Mouse (Mus musculus): ENCODE measurements around the gene Ttc33. TPM values are rescaled to one million over a fixed set of nuclear protein-coding genes. Genes with fewer than 3 reads are reported as not detected.

Gene Ttc33
- 10 to 100 TPM; 32.7 to 35.4 TPM for total RNA-seq (2021)
- long read RNA-seq, experiment 1, transcript Ttc33-203 (5 exons, 1,671 nt) = minor isoform, 5 of 37 reads
- long read RNA-seq, experiment 1, transcript Ttc33-201 (5 exons, 1,832 nt) = major isoform, 22 of 37 reads
- long read RNA-seq, experiment 1, partial matches to known transcripts = 4 of 37 reads
- long read RNA-seq, experiment 1, other reads (novel, unspliced or antisense) = 4 of 37 reads
- long read RNA-seq, experiment 2, transcript Ttc33-201 (5 exons, 1,832 nt) = major isoform, 11 of 19 reads
- long read RNA-seq, experiment 2, partial matches to known transcripts = 2 of 19 reads
- long read RNA-seq, experiment 2, other reads (novel, unspliced or antisense) = 1 of 19 reads

DNA sequence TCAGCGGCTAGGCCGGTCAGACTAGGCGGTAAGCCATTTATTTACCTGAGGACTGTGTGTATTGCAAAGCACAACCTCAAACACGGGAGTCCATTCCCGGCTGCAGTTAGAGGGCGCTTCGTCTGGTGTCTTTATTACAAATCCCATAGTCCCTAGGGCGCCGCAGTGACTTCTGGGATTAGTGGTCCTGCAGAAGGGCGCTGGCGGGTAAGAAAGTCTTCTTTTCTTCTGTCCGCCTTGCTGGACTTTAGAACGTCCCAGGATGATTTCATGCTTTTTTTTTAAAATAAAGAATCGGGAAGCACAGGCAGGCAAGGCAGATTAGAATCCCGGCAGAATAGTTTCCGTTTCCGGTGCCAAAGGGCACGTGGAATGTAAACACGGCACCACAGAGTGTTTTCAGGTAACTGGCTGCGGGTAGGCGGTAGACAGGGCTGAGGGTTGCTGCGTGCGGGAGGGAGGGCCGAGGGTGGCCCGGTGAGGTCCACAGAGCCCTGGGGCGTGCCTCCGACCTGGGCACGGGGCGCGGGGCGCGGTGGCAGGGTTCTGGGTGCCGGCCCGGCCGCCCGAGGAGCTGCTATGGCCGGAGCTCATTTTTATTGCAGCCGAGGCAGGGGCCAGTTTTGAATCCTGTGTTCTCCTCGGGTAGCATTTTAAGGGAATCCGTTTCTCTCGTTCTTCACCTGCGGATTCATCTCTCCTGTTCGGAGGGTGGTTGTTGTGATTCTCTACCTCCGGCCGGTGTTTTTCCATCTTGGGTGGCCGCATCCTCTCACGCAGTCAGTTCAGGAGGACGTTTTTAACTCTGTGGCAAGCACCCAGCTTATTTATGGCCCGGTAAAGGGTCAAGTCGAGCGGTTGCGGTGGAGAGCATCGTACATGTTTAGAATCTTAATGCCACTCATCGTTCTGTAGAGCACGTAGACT, at the start of gene Ttc33:
Gene Ttc33, plus strand, starts transcription at position 160 of the 927 bp plus-strand sequence.
- DNase-seq = peak; percentile 87

DNA sequence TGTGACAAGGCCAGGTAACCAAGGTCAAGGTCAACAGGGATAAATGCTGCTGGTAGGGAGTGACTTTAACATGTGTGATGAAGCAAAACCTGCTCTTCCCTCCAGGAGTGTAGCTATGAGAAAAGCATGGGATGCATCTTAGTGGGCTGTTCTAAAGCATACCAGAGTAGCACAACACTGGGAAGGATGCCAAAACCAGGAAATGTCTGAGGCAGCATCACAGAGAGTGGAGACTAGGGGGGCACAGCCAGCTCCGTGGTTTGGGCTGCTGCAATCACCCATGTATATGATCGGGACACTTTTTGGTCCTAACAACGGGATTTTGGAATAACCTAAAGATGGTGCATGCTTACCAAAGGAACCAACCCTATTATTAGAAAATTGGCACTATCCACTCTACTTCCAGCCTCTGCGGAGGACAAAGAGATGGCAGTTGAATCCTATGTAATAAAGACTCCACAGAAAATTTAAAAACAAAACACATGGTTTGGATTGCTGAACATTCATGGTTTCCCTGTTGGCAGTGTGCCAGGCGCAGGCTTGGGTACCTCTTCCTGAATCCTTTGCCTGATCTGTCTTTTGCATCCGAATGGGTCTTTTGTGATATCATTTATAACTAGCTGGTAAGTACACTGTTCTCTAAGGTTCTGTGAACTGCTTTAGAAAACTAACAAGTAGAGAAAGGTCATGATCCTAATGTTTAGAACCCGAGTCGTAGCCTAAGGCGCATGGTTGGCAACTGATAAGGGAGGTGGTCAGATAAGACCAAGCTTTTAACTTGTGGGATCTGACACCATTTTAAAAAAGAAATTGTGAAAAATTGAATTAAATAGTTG, 47.1 kb upstream of the Ttc33 start:
- no peak for DNase-seq

DNA sequence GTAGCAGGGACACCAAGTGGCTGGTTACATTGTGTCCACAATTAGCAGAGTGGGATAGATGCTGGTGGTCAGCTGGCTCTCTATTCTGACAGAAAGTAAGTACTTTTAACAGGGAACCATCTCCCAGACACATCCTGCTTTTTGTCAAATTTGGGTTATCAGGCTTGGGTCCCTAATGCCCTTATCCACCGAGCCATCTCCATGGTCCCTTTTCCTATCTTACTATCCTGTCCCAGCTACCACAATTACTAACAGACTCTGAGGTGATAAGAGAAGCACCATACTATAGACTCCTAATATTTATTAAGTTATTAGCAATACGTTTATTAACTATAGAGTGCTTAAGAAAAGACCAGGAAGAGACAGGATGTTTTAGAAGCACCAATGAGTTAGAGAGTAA, 46.0 kb upstream of the Ttc33 start:
- no peak for DNase-seq

DNA sequence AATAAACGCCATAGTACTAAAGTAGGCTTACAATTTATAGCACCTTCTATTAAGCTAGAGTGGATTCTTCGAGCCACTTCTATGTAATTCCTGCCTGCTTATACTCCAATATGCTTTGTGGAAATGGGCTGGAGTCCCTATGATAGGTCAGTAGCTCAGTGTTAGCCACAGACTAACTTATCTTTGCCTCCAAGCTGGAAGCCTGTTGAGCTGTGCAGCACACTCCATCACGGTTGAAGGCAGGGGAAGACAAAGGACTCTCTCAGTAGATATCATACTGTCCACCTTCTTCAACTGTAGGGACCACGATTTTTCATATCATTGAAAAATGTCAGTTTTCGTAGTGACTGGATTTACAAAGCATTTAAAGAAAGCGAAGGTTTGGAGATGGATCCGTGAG, 45.5 kb upstream of the Ttc33 start:
- DNase-seq = no peak

DNA sequence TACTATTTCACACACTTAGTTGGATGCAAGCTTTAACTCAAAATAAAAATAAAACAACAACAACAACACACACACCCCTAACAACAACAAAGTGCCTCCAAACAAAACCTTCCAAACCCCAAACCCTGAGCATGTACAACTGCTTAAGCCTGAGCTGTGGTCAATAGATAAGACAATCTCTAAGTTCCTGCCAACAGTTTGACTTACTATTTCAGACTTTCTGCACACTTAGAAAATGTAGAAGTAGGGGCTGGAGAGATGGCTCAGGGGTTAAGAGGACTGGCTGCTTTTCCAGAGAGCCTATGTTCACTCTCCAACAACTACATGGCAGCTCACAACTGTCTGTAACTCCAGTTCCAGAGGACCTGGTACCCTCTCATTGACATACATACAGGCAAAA, 45.0 kb upstream of the Ttc33 start:
- DNase-seq = no peak

DNA sequence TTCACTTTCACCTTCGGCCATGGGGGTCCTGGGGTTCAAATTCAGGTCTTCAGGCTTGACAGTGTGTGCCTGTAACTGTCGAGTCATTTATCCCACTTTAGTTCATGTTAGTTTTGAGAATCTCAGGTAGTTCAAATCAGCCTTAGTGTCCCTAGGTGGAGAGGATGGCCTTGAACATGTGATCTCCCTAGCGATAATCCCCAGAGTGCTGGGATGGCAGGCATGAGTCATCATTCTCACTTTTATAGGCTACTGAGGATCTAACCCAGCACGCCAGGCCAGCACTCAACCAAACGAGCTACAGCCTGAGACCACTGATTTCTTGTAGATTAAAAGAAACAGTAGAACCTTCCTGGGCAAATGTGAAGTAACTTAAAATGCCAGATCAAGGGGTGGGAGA, 43.3 kb upstream of the Ttc33 start:
- no peak for DNase-seq

DNA sequence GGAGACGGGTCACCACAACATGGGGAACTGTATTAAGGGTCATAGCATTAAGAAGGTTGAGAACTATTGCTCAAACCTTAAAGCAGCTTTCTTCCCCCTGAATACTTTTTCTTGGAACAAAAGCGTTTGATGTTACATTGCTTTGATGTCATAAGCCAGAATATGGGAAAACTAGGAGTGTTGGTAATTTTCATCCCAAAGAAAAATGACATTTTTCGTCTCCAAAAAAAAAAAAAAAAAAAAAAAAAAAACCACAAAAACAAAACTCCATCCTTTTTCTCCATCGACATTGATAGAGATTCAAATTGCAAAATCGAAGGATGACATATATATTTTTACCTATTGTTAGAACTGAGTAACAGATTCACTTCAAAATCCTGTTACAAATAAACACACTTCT, 42.6 kb upstream of the Ttc33 start:
- no peak for DNase-seq

DNA sequence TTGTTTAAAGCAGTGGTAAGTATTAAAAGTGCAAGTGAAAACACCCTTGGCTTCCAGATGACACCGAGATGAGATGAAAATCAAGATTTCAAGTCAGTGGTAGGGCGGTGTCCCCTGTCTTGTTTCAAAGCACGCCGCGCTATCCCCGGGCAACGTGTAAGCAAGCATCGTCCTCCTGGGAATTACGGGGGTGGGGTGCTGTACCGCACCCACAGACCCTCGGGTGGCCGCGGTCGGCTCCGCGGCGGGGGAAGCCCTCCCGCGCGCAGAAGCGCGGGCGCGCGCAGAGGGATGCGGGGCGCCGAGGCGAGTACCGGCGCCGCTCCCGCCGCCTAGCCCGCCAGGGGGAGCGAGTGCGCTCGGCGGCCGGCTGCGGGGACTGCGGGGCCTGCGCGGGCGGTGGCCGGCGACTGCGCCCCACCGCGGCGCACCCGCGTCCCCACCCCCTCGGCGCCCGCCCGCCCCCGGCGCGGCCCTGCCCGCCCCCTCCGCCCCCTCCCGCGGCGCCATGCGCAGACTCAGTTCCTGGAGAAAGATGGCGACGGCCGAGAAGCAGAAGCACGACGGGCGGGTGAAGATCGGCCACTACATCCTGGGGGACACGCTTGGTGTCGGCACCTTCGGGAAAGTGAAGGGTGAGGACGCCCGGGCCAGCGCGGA, 41.8 kb upstream of the Ttc33 start, which contains the start of gene Prkaa1:
Gene Prkaa1, plus strand, starts transcription at position 501 of the 660 bp plus-strand sequence.
- DNase-seq = peak; percentile 87

DNA sequence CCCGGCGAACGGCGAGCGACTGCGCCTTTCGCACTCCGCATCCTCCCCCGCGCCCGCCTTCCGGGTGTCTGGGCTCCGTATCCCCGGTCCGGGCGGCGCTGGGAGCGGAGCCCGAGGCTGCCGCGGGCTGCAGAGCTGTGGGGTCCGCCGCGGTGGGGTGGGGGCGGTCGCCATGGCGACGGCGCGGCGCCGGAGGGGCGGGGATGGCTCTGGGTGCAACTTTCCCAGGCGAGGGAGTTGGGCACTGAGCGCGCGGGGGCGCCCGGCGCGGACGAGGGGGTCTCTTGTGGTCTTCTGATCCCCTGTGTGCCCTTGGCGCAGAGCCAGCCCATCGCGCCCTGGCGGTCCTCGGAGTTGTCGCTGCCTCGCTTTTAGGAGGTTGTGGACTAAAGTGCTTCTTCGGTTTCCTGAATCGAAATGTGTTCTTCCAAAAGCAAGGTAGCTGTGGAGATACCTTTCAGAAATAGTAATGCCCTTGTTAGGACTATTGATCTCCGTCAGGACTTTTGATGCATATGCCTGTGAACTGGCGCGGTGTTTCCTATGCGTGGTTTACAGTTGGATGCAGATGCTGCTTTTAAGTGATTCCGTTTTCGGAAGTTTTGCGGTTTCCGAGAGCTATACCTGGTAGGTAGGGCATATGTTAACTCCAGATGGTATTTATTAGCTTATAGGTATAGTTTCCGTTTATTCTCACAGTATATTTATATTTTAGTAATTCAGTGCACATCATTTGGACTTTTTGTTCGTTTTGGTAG, 41.1 kb upstream of the Ttc33 start:
- DNase-seq = peak; percentile 82

DNA sequence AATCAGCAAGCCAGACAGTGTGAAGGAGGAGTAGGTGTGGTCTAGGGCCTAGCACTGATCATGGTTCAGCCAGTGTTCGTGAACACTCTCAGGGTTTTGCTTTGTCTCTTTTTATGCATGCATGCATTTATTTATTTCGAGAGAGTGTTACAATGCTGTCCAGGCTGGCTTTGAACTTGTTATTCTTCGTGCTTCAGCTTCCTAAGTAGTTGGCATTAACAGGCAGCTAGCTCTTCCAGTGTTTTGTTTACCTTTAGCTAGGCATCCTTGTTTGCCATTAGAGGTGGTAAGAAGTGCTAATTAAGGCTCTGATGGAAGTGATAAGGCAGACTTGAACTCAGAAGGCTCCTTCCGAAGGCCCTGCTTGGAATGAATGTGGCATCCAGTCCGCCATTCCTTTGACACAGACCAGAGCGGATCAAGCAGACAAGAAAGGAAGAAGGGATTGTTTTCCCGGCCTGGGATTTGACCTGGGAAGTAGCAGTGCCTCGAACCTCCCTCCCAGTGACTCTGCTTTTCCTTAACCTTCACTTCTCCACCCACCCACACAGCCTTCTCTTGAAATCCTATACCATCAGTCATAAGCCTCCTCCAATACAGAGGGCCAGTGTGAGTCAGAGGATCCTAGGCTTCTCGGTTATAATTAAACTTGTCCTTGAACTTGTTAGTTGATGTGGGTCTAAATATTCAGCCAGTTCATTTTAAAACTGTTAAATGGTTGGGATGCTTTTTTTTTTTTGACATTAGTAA, 40.0 kb upstream of the Ttc33 start:
- DNase-seq = no peak

DNA sequence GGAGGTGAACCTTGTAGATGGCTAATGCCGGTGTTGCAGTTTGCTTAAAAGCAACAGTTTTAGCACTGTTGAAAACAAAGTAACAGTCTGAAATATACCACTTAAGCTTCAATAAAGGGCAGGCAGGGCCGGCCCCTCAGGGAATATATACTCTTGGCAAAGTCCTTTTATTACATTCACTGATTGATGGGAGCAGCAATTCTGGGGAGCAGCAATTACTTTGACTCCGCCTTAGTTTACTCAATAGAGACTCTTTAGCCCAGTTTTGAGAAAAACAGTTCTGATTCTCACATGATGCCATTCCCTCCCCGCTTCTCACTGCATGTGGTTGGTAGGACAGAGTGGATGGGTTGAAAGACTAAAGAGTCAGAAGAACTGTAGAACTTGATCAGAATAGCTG, 36.1 kb upstream of the Ttc33 start:
- DNase-seq = peak; percentile 47

DNA sequence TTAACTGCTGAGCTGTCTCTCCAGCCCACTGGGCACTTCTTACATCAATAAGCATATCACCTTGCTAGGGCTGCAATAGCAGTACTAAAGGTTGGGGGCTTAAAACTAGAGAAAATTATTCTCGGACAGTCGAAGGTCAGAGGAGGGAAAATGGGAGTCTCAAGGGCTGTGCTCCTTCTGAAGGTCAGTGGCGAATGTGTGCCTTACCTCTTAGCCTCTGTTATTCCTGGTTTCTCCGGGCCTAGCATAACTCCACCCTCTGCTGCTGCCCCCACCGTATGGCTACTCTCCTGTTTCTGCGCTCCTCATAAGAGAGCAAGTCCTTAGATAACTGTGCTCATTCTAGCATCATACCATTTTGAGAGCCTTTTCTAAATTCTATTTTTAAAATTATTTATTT, 33.2 kb upstream of the Ttc33 start:
- DNase-seq = no peak

DNA sequence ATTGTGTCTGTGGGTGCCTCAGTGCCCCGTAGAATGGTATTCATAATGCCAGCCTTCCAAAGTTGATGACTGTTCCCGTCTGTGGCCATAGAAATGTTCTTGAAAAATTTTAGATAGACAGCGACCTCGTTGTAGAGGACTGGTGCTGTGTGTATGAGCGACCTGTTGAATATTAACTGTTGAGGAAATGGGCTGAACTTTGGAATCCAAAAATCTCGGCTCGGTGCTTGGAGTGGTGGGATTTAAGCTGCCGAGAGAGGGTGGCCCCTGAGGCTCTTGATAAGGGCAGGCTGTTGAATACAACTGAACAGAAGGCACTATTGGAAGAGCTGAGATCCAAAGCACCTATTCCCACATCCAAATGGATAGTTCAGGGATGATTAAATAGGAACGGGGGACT, 30.7 kb upstream of the Ttc33 start:
- no peak for DNase-seq

DNA sequence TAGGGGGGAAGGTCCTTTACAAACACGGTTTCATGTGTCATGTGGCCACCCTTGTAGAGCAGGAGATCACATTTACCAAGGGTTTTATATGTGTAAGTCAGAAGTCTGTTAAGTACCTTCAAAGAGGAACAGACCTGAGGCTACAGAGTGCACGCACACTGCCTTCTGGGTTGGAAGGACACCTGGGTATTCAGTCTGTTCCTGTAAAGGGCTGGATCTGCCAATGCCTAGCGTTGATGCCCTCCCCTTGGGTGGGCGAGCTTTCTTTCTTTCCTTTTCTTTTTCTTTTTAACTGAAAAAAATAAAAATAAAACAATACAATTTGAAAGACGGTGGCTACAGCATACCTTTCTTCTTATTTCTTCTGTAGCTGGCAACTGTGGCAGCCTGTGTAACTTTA, 30.2 kb upstream of the Ttc33 start:
- DNase-seq = no peak

DNA sequence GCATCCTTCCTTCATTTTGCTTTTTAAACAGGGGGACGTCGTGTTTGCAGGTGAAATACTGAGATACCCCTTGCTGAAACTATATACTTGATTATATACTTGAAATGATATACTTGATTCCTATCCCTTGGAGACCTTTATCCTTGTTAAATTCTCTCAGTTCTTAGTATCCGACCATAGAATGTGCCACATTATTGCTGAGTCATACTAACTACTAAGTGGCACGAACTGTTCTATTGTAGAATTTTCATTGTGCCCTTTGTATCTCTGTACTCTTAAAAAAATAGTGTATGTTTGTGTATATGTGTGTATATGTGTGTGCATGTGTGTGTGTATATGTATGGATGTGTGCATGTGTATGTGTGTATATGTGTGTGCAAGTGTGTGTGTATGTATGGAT, 29.0 kb upstream of the Ttc33 start:
- DNase-seq = no peak

DNA sequence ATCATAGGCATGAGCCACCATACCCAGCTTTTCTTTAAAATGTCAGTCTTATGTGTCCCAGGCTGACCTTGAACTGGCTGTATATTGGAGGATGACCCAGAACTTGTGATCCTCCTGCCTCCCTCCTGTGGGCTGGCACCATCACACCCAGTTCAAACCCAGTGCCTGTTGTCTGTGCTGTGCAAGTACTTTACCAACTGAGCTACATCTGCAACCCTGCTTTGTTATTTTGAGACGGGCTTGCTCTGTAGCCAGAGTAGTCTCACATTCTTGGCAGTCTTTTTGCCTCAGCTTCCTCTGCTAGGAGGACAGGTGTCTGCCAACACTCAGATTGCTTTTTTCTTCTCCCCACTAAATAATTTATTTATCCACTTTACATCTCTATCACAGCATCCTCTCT, 27.9 kb upstream of the Ttc33 start:
- no peak for DNase-seq

DNA sequence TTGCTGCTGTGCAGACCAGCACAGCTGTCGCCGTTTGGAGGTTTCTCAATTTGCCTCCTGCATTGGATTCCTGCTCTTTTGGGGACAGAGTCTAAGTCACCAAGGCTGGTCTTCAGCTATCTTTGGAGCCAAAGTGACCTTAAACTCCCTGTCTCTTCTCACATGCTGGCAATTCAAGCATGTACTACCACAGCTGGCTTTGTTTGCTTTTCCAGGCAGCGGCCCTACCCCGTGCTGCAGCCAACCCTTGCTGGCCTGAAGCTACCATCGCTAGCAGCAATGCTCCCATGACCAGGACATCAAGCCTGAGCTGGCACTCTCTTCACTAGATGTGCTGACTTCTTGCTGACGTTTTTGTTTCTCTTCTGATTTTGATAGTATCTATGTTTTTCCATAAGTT, 26.5 kb upstream of the Ttc33 start:
- DNase-seq = peak; percentile 38

DNA sequence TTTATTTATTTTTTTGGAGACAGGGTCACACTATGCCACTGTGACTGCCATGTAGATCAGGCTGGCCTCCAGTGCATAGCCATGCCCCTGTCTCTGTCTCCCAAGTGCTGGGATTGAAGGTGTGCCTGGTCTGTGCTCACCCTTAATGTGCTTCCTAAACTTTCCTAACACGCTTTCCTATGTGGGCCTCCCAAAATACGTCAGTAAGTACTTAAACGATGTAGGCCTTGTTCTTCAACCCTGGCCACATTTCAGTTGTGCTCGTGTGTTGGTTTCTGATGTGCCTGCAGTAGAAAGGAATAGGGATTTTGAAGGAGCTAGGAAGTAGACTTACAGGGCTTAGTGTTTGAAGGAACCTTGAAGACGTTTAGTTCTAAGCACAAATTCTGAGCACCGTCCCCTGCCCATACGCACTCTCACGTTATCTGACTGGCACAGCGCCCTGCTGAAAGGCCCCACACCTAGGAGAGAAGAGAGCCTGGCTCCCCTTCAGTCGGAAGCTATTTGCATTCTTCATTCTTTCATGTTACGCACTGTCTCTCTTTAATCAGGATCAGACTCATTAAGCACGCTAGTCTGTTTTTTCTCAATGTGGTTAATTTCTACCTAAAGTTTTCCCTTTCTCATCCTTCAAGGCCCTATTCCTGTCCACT, 20.1 kb upstream of the Ttc33 start:
- DNase-seq = no peak

DNA sequence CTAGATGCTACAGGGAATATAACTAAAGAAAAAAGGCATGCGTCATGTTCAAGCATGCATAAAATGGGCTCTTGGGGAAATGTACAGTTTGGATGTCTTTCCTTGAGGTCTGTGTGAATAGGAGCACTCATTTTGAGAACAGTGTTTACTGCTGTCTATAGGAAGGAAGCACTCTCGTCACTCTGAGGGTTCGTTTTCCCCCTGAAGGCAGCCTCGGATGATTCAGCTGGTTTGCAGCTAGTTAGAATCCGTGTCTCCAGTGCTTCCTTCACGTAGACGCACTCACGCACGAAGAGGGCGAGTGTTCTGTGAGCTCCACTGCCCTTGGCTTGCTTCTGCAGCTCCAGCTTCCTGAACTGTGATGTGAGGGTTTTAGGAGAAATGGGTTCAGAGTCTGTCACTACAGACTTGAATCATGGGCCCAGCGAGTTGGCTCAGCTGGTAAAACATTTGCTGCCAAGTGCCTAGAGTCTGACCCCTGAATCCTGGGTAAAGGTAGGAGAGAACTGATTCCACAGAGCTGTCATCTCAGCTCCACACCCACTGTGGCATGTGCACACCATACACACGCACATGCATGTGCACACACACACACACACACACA, 12.0 kb upstream of the Ttc33 start:
- no peak for DNase-seq
